Mouse (Mus musculus) brain, embryonic 14.5 days (tissue): ENCODE data around the gene Vmn1r26.

Experiments used
- CTCF ChIP-seq: fragments of 200-500 bp; IDR thresholded peaks from 2 replicates; pipeline ENCODE4 v1.5.1; 2012; ENCODE audit warnings: inconsistent platforms, mild to moderate bottlenecking, moderate library complexity, borderline replicate concordance; ENCODE audit not compliant: insufficient read depth, insufficient read length; ENCODE audit errors: extremely low read depth
- POLR2A ChIP-seq: fragments of 200-500 bp; IDR thresholded peaks from 2 replicates; pipeline ENCODE4 v1.6.1; 2012; ENCODE audit warnings: mild to moderate bottlenecking, inconsistent platforms, borderline replicate concordance; ENCODE audit not compliant: poor library complexity, insufficient read depth, insufficient read length, severe bottlenecking; ENCODE audit errors: extremely low read depth

DNA sequence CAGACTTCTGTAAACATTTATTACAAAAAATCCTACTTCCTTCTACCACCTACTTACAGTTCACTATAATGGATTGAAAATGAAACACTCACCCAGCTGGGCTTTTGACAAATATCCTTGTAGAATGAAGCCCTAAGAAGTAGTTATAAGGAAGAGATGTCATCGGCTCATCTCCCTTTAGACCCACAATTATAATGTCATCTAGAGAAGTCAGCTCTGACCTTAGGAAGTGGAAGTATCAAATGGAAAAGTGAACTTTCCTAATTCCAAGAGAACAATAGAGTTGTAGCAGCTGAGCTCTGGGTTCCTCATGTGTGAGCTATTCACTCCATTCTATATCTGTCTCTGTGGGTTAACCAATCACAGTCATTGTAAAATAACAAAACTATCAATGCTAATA lies at the start of gene Vmn1r26:
- TF ChIP-seq CTCF (no peak), POLR2A (no peak)
